Mouse (Mus musculus) MEL-GATA-1-ER (cell line): ENCODE results near the gene Foxp4.

Experiments used
- DNase-seq: peaks from one replicate; pipeline ENCODE4 v3.0.0-alpha.2; 2012; ENCODE audit warnings: low read depth; ENCODE audit errors: extremely low read depth

Foxp4 gene

GRCm38 (mm10) chr17:47936591-47936990 is 12.1 kb upstream of the Foxp4 start:
- no peak for DNase-seq

- no peak for DNase-seq
These were observed 5.0 kb upstream of the Foxp4 start for GRCm38 (mm10) chr17:47929431-47929830.

GRCm38 (mm10) chr17:47925988-47926387 is 1.5 kb upstream of the Foxp4 start:
- DNase-seq, result no peak

- peak; percentile 13 for DNase-seq
These were observed 988 bp upstream of the Foxp4 start for GRCm38 (mm10) chr17:47925340-47925926.

- no peak for DNase-seq
These were observed 615 bp downstream of the Foxp4 start for GRCm38 (mm10) chr17:47923678-47924382.

- DNase-seq, result no peak
These were observed 1.3 kb downstream of the Foxp4 start for GRCm38 (mm10) chr17:47923011-47923677.

GRCm38 (mm10) chr17:47922579-47922978 is 1.9 kb downstream of the Foxp4 start:
- no peak for DNase-seq

- DNase-seq, result no peak
These were observed 2.3 kb downstream of the Foxp4 start for GRCm38 (mm10) chr17:47922116-47922515.

- no peak for DNase-seq
These were observed 3.2 kb downstream of the Foxp4 start for GRCm38 (mm10) chr17:47921136-47921665.

GRCm38 (mm10) chr17:47919826-47920225 is 4.6 kb downstream of the Foxp4 start:
- no peak for DNase-seq

GRCm38 (mm10) chr17:47917907-47918306 is 6.5 kb downstream of the Foxp4 start:
- DNase-seq, result no peak

GRCm38 (mm10) chr17:47917212-47917611 is 7.2 kb downstream of the Foxp4 start:
- DNase-seq, result no peak

- no peak for DNase-seq
These were observed 9.7 kb downstream of the Foxp4 start for GRCm38 (mm10) chr17:47914676-47915219.

- no peak for DNase-seq
These were observed 15.1 kb downstream of the Foxp4 start for GRCm38 (mm10) chr17:47909091-47910001.

GRCm38 (mm10) chr17:47908079-47908478 is 16.4 kb downstream of the Foxp4 start:
- DNase-seq, result no peak

GRCm38 (mm10) chr17:47907366-47907920 is 17.0 kb downstream of the Foxp4 start:
- DNase-seq, result no peak

GRCm38 (mm10) chr17:47903846-47904680 is 20.4 kb downstream of the Foxp4 start:
- DNase-seq, result no peak

GRCm38 (mm10) chr17:47901782-47902181 is 22.7 kb downstream of the Foxp4 start:
- DNase-seq, result peak; percentile 32

GRCm38 (mm10) chr17:47900716-47901115 is 23.7 kb downstream of the Foxp4 start:
- no peak for DNase-seq

GRCm38 (mm10) chr17:47899156-47899555 is 25.3 kb downstream of the Foxp4 start:
- no peak for DNase-seq
